Mouse (Mus musculus): ENCODE measurements around the gene Pgpep1. TPM values are rescaled to one million over a fixed set of nuclear protein-coding genes. Genes with fewer than 3 reads are reported as not detected.

Pgpep1 gene
- total and polyA plus RNA-seq, 2 experiments from 2014 or later: 29.1 to 36.3 TPM

GRCm38 (mm10) chr8:70681410-70681809 lies 21.2 kb upstream of the Pgpep1 start:
- Histone ChIP-seq H3K9me3 (replicated peaks; ENCODE audit: control insufficient read depth, low read length) (no peaks in the 10 kb centered on the region), H3K36me3 (replicated peaks; ENCODE audit: control insufficient read depth, insufficient read depth, low read length) (peaks cover 15% of the 10 kb centered on the region; the same call in 1 of the 2 replicates), H3K27ac (ENCODE audit: low read depth) (peak overlapping the region; percentile 92), H3K4me1 (ENCODE audit: control insufficient read depth, insufficient read depth) (peaks cover 20% of the 10 kb centered on the region), H3K4me3 (ENCODE audit: low read depth, low read length) (no peak overlapping the region), H3K27me3 (ENCODE audit: control insufficient read depth, insufficient read depth, low read length) (no peaks in the 10 kb centered on the region), H3K4me2 (ENCODE audit: low read depth, low read length) (no peak overlapping the region), H3K9ac (replicated peaks; ENCODE audit: low read depth, low read length) (no peak overlapping the region)
- no peak for TF ChIP-seq CTCF (IDR thresholded peaks at IDR 0.05; ENCODE audit: low read depth)
- no peak for TF ChIP-seq EP300 (IDR thresholded peaks at IDR 0.05; ENCODE audit: low read depth)
- ATAC-seq (ENCODE audit: insufficient read depth, low read depth): no peak
- no peak for DNase-seq (ENCODE audit: low spot score)
- WGBS: 70% methylated on average over 3 of the region's 3 CpGs

GRCm38 (mm10) chr8:70680039-70680438 lies 19.9 kb upstream of the Pgpep1 start:
- peaks cover 15% of the 10 kb centered on the region; the same call in 1 of the 2 replicates for H3K36me3 ChIP-seq (replicated peaks; ENCODE audit: control insufficient read depth, insufficient read depth, low read length)
- H3K27me3 ChIP-seq (ENCODE audit: control insufficient read depth, insufficient read depth, low read length): no peaks in the 10 kb centered on the region
- no peak for ATAC-seq (ENCODE audit: insufficient read depth, low read depth)
- DNase-seq (ENCODE audit: low spot score): no peak
- TF ChIP-seq EP300 (IDR thresholded peaks at IDR 0.05; ENCODE audit: low read depth) (no peak), CTCF (IDR thresholded peaks at IDR 0.05; ENCODE audit: low read depth) (no peak)
- no peak overlapping the region; the same call in 1 of the 2 replicates for H3K27ac ChIP-seq (ENCODE audit: low read depth)
- 66% methylated on average over 3 of the region's 3 CpGs for WGBS
- no peak overlapping the region for H3K4me2 ChIP-seq (ENCODE audit: low read depth, low read length)
- H3K9me3 ChIP-seq (replicated peaks; ENCODE audit: control insufficient read depth, low read length): no peaks in the 10 kb centered on the region
- no peak overlapping the region for H3K9ac ChIP-seq (replicated peaks; ENCODE audit: low read depth, low read length)
- H3K4me3 ChIP-seq (ENCODE audit: low read depth, low read length): no peak overlapping the region
- H3K4me1 ChIP-seq (ENCODE audit: control insufficient read depth, insufficient read depth): peaks cover 20% of the 10 kb centered on the region

- H3K9me3 ChIP-seq (replicated peaks; ENCODE audit: control insufficient read depth, low read length): no peaks in the 10 kb centered on the region
- no peak overlapping the region for H3K4me3 ChIP-seq (ENCODE audit: low read depth, low read length)
- H3K27ac ChIP-seq (ENCODE audit: low read depth): peak overlapping the region; percentile 20
- TF ChIP-seq CTCF (IDR thresholded peaks at IDR 0.05; ENCODE audit: low read depth) (no peak), EP300 (IDR thresholded peaks at IDR 0.05; ENCODE audit: low read depth) (no peak)
- H3K27me3 ChIP-seq (ENCODE audit: control insufficient read depth, insufficient read depth, low read length): no peaks in the 10 kb centered on the region
- no peak for DNase-seq (ENCODE audit: low spot score)
- H3K36me3 ChIP-seq (replicated peaks; ENCODE audit: control insufficient read depth, insufficient read depth, low read length): peaks cover 15% of the 10 kb centered on the region; the same call in 1 of the 2 replicates
- H3K9ac ChIP-seq (replicated peaks; ENCODE audit: low read depth, low read length): no peak overlapping the region
- 83% methylated on average over 4 of the region's 4 CpGs for WGBS
- ATAC-seq (ENCODE audit: insufficient read depth, low read depth): no peak
- no peak overlapping the region for H3K4me2 ChIP-seq (ENCODE audit: low read depth, low read length)
- peaks cover 24% of the 10 kb centered on the region for H3K4me1 ChIP-seq (ENCODE audit: control insufficient read depth, insufficient read depth)
Measured at GRCm38 (mm10) chr8:70679404-70679803, 19.2 kb upstream of the Pgpep1 start.

GRCm38 (mm10) chr8:70678679-70679078 lies 18.5 kb upstream of the Pgpep1 start:
- peaks cover 31% of the 10 kb centered on the region for H3K4me1 ChIP-seq (ENCODE audit: control insufficient read depth, insufficient read depth)
- TF ChIP-seq CTCF (IDR thresholded peaks at IDR 0.05; ENCODE audit: low read depth): no peak
- no peak for TF ChIP-seq EP300 (IDR thresholded peaks at IDR 0.05; ENCODE audit: low read depth)
- no peak overlapping the region for H3K9ac ChIP-seq (replicated peaks; ENCODE audit: low read depth, low read length)
- no peaks in the 10 kb centered on the region for H3K27me3 ChIP-seq (ENCODE audit: control insufficient read depth, insufficient read depth, low read length)
- DNase-seq (ENCODE audit: low spot score) (no peak), ATAC-seq (ENCODE audit: insufficient read depth, low read depth) (no peak)
- H3K4me3 ChIP-seq (ENCODE audit: low read depth, low read length): no peak overlapping the region
- no peak overlapping the region for H3K4me2 ChIP-seq (ENCODE audit: low read depth, low read length)
- H3K9me3 ChIP-seq (replicated peaks; ENCODE audit: control insufficient read depth, low read length): no peaks in the 10 kb centered on the region
- H3K27ac ChIP-seq (ENCODE audit: low read depth): 0 out of 2 replicates have a peak overlapping the region, but pooled peaks have one; percentile 20
- H3K36me3 ChIP-seq (replicated peaks; ENCODE audit: control insufficient read depth, insufficient read depth, low read length): peaks cover 15% of the 10 kb centered on the region; the same call in 1 of the 2 replicates

GRCm38 (mm10) chr8:70677451-70678080 lies 17.4 kb upstream of the Pgpep1 start:
- Histone ChIP-seq H3K9me3 (replicated peaks; ENCODE audit: control insufficient read depth, low read length) (no peaks in the 10 kb centered on the region), H3K4me2 (ENCODE audit: low read depth, low read length) (no peak overlapping the region), H3K4me3 (ENCODE audit: low read depth, low read length) (no peak overlapping the region), H3K36me3 (replicated peaks; ENCODE audit: control insufficient read depth, insufficient read depth, low read length) (peaks cover 15% of the 10 kb centered on the region; the same call in 1 of the 2 replicates), H3K27me3 (ENCODE audit: control insufficient read depth, insufficient read depth, low read length) (no peaks in the 10 kb centered on the region), H3K9ac (replicated peaks; ENCODE audit: low read depth, low read length) (no peak overlapping the region), H3K4me1 (ENCODE audit: control insufficient read depth, insufficient read depth) (peaks cover 29% of the 10 kb centered on the region), H3K27ac (ENCODE audit: low read depth) (no peak overlapping the region)
- no peak for ATAC-seq (ENCODE audit: insufficient read depth, low read depth)
- whole genome bisulfite sequencing: 88% methylated on average over 15 of the region's 15 CpGs
- no peak for TF ChIP-seq EP300 (IDR thresholded peaks at IDR 0.05; ENCODE audit: low read depth)
- no peak for TF ChIP-seq CTCF (IDR thresholded peaks at IDR 0.05; ENCODE audit: low read depth)
- no peak for DNase-seq (ENCODE audit: low spot score)

- Histone ChIP-seq H3K4me1 (ENCODE audit: control insufficient read depth, insufficient read depth) (peaks cover 18% of the 10 kb centered on the region), H3K9ac (replicated peaks; ENCODE audit: low read depth, low read length) (no peak overlapping the region)
- no peak for ATAC-seq (ENCODE audit: insufficient read depth, low read depth)
Measured at GRCm38 (mm10) chr8:70675336-70675735, 15.1 kb upstream of the Pgpep1 start.

More at GRCm38 (mm10) chr8:70675336-70675735, 15.1 kb upstream of the Pgpep1 start:
- no peak for DNase-seq (ENCODE audit: low spot score)
- Histone ChIP-seq H3K27me3 (ENCODE audit: control insufficient read depth, insufficient read depth, low read length) (no peaks in the 10 kb centered on the region), H3K4me2 (ENCODE audit: low read depth, low read length) (no peak overlapping the region), H3K36me3 (replicated peaks; ENCODE audit: control insufficient read depth, insufficient read depth, low read length) (peaks cover 15% of the 10 kb centered on the region; the same call in 1 of the 2 replicates), H3K4me3 (ENCODE audit: low read depth, low read length) (no peak overlapping the region), H3K9me3 (replicated peaks; ENCODE audit: control insufficient read depth, low read length) (no peaks in the 10 kb centered on the region), H3K27ac (ENCODE audit: low read depth) (no peak overlapping the region)
- WGBS: 74% methylated on average over 1 of the region's 1 CpGs
- TF ChIP-seq EP300 (IDR thresholded peaks at IDR 0.05; ENCODE audit: low read depth) (no peak), CTCF (IDR thresholded peaks at IDR 0.05; ENCODE audit: low read depth) (no peak)
